Mouse (Mus musculus): Measurements from ENCODE around the gene Serbp1. TPM values are rescaled to one million over a fixed set of nuclear protein-coding genes. Genes with fewer than 3 reads are reported as not detected.
"Not testable (repeated sequence)": the region's sequence is repeated elsewhere in the genome, so short reads cannot be mapped to it uniquely, and the experiment has no call there.

The Serbp1 gene
- 227 and 240 TPM in 2 replicates for polyA plus RNA-seq (2012; rRNA removed)

- no peak for DNase-seq (ENCODE audit: extremely low spot score in 1 of 2, low spot score in 1 of 2)
Measured at GRCm38 (mm10) chr6:67237977-67238376, at the start of gene Serbp1. TSS of gene Serbp1 (plus strand) at chr6:67238176.

DNA sequence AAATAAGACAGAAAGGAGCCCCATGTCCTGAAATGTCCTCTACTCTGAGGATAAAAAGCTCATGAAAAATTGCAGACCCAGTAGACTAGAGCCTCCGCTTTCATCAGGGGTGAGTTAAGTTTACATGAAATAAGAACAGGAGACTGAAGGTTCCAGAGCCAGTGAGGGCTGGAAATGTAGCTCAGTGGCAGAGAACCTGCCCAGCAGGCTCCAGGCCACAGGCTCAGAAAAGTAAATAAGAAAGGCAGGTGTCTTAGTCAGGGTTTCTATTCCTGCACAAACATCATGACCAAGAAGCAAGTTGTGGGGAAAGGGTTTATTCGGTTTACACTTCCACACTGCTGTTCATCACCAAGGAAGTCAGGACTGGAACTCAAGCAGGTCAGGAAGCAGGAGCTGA is 44.4 kb upstream of the Serbp1 start:
- DNase-seq (ENCODE audit: extremely low spot score in 1 of 2, low spot score in 1 of 2), result no peak

GRCm38 (mm10) chr6:67194606-67195005 is 43.4 kb upstream of the Serbp1 start:
- no peak for DNase-seq (ENCODE audit: extremely low spot score in 1 of 2, low spot score in 1 of 2)

GRCm38 (mm10) chr6:67195148-67195611 is 42.8 kb upstream of the Serbp1 start:
- no peak for DNase-seq (ENCODE audit: extremely low spot score in 1 of 2, low spot score in 1 of 2)

DNA sequence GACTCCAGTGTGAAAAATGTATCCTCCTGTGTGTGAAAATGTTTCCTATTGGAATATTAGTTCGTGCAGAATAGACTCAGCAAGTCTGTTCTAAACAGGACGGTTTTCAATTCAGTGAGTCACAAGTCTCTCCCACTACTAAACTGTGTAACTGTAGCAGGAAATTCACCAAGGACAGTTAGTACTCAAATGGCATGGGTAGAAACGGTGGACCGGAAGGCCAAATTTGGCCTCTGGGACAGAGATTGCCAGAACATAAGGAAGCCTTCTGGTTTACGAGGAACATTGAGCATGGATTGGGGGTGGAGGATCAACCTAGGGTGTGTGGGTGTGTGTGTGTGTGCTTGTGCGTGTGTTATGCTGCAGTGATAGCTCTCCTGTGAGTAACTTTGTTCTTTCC is 41.2 kb upstream of the Serbp1 start:
- DNase-seq (ENCODE audit: extremely low spot score in 1 of 2, low spot score in 1 of 2), result peak in 1 of 2 experiments; percentile 9

DNA sequence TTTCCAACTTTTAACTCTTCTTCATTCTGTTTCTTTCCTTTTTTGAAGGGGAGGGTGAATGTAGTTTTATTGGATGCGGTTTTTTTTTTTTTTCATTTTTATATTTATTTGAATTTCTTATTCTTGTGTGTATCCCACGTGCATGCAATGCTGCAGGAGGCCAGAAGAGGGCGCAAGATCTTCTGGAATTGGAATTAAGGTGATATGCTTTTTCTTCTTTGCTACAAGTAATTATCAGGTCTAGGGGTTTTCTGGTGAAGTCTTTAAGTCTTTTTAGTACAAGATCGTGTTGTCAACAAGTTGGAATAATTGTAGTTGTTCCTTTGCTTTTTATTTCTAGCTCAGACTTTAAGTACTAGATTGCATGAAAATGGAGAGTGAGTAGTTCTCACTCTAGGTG is 39.9 kb upstream of the Serbp1 start:
- peak in 1 of 2 experiments; percentile 72 for DNase-seq (ENCODE audit: extremely low spot score in 1 of 2, low spot score in 1 of 2)

- DNase-seq (ENCODE audit: extremely low spot score in 1 of 2, low spot score in 1 of 2), result peak in 1 of 2 experiments; percentile 40
Measured at GRCm38 (mm10) chr6:67200715-67201322, 37.2 kb upstream of the Serbp1 start.

- no peak for DNase-seq (ENCODE audit: extremely low spot score in 1 of 2, low spot score in 1 of 2)
Measured at GRCm38 (mm10) chr6:67205081-67206037, 32.6 kb upstream of the Serbp1 start.

GRCm38 (mm10) chr6:67212362-67212761 is 25.6 kb upstream of the Serbp1 start:
- DNase-seq (ENCODE audit: extremely low spot score in 1 of 2, low spot score in 1 of 2), result no peak

DNA sequence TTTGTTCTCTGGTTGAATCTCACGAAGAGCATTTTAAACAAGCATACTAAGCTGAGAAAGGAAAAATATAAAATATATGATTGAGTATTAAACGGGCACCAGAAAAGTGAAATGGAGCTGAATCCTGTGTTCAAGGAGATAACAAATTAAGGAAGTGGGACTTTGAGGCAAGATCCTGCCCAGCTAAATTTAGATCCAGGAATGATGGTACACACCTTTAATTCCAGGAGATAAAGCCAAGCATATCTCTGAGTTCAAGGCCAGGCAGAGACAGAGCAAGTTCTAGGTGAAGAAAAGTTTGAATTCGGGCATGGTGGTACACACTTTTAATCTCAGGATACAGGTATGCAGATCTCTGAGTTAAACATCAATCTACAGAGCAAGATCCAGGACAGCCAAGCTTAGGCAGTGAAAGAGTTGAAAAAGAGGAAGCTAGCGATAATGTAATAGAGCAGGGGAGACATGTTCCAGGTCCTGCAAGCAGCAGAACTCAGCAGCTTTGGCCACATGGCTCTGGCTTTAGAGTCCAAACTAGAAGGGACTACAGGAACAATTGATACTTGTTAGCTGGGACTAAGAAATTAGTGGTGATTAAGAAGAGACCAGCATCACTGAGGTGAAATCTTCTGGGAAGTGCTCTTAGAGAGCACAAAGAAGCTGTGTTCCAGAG is 24.4 kb upstream of the Serbp1 start:
- DNase-seq (ENCODE audit: extremely low spot score in 1 of 2, low spot score in 1 of 2), result no peak

DNA sequence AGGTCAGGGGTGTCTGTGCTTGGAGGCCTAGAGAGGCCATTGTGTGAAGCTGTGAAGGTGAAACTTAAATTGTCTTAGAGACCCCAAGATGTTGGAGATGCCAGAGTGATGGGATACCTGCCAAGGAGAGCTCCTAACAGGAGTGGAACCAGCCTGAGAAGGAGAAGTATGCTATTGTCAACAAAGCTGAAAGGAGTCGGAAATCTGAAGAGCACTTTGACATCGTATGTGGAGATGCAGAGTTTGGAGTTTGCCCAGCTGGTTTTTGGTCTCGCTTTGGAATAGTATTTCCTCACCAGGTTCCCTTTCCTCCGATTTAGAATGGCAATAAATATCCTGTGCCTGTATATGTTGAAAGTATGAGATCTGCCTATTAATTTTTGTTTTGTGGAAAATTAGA is 20.6 kb upstream of the Serbp1 start:
- DNase-seq (ENCODE audit: extremely low spot score in 1 of 2, low spot score in 1 of 2), result no peak

DNA sequence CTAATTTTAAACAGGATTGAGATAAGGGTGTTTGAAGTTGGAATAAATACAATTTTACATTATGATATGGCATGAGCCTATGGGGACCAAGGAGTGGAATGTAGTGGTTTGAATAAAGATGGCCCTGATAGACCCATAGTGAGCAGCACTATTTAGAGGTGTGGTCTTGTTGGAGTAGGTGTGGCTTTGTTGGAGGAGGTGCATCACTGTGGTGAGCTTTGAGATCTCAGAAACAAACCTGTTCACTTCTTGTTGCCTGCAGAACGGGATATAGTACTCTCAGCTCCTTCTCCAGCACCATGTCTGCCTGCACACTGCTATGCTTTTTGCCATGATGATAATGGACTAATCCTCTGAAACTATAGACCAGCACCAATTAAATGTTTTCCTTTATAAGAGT is 20.1 kb upstream of the Serbp1 start:
- no peak for DNase-seq (ENCODE audit: extremely low spot score in 1 of 2, low spot score in 1 of 2)

- no peak for DNase-seq (ENCODE audit: extremely low spot score in 1 of 2, low spot score in 1 of 2)
Measured at GRCm38 (mm10) chr6:67218566-67218965, 19.4 kb upstream of the Serbp1 start.

DNA sequence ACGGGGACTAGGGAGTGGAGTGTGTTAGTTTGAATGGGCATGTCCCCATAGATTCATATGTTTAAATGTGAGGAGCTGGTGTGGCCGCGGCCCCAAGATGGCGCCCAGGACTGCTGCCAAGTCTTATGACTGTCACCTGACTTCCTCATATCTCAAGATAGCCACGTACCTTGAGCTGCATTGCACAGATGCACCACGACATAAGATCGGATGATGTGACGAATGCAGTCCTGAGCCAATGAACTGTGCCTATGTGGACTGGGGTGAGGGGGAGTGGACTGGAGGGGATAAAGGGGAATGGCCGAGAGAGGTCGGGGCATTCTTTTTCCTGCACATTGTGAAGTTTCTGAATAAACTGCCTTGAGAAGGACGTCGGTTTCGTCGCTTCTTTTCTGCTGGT is 18.0 kb upstream of the Serbp1 start:
- not testable (repeated sequence) for DNase-seq (ENCODE audit: extremely low spot score in 1 of 2, low spot score in 1 of 2)

DNA sequence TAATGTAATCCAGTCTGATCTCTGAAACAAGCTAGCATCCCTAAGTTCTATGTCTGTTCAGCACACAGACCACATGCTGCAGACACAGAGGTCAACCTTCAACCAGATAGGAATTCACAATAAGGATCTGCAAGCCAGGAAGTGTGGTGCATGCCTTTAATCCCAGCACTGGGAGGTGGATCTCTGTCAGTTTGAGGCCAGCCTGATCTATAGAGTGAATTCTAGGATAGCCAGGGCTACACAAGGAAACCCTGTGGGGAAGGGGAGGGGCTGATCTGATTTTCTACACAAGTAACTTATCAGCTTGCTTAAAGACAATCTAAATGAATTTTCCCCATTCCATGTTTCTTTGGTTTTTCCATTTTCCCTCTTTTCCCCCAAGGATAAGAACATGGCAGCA is 17.2 kb upstream of the Serbp1 start:
- DNase-seq (ENCODE audit: extremely low spot score in 1 of 2, low spot score in 1 of 2), result no peak

- no peak for DNase-seq (ENCODE audit: extremely low spot score in 1 of 2, low spot score in 1 of 2)
Measured at GRCm38 (mm10) chr6:67223082-67223481, 14.9 kb upstream of the Serbp1 start.

DNA sequence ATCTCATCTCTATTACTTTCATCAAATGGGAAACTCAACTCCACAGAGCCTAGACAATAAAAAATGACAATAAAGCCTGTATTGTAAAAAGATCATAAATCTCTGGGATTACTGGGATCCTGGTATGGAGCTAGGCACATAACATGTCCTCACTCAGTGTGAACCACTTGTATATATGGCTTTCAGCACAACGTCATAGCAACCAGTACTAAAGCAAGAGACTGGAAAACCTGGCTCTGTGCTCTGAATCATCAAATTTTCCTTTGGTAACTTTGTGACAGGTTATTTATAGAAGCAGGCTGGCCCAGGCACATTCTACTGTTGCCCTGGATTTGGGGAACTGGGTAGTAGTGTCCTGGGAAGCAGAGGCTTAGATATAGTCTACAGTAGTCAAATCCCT is 14.5 kb upstream of the Serbp1 start:
- DNase-seq (ENCODE audit: extremely low spot score in 1 of 2, low spot score in 1 of 2), result no peak

DNA sequence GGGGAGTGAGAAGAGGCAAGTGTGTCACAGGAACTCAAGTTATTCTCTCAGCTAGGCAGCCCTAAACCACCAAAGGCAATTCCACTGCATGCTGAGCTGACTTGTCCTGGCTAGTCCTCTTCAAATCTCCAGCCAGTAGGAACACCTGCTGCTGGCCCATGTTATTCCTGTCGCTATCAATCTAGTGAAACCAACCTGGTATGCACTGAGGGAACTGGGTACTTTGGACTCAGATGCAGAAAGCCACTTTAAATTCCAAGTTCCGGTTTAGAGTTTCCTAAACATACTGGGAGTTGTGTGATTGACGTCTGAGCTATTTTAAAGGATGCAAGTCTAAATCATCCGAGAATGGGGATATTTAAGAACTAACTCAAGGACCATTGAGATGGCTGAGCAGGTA is 11.7 kb upstream of the Serbp1 start:
- DNase-seq (ENCODE audit: extremely low spot score in 1 of 2, low spot score in 1 of 2), result no peak

- no peak for DNase-seq (ENCODE audit: extremely low spot score in 1 of 2, low spot score in 1 of 2)
Measured at GRCm38 (mm10) chr6:67228459-67229107, 9.4 kb upstream of the Serbp1 start.

DNA sequence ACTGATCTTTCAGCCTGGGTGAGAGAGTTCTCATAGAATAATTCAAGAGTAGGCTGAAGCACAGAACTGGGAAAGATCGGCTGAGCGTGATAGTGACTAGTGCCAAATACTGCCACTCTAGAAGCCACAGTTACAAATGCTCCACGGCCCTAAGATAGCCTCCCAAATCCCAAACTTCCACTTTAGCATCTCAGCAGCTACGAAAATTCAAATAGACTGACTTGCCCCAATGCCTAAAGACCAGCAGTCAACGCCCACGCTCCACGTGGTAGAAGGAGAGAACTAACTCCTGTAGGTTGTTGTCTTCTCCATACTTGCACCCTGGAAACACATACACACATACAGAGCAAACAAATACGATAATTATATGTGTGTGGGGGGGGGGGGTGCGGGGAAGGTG is 8.5 kb upstream of the Serbp1 start:
- no peak for DNase-seq (ENCODE audit: extremely low spot score in 1 of 2, low spot score in 1 of 2)

All from frontal cortex, adult 2 months (tissue).